Comparison of ENCODE assay signal across 12 mouse cellular contexts in genomic region chr8:122520611-122521010, GRCm38 (mm10). TPM values are rescaled to one million over a fixed set of nuclear protein-coding genes. Genes with fewer than 3 reads are reported as not detected.
DNase-seq lines count a peak whose midpoint lies in the region; ATAC-seq and TF ChIP-seq lines count a peak whose summit lies in the region.
"Had no signal": no experiment of that assay in that cellular context is flagged by ENCODE, and none has a peak within 500 bp of the region (broad histone marks: within the 10 kb centered on the region; RNA-seq: fewer than 3 reads in every experiment).

No protein-coding gene starts in this region.

- no peaks in the 10 kb centered on the region for H3K36me3 ChIP-seq in kidney, embryonic 14.5 days (ENCODE audit: control insufficient read depth, insufficient read depth, low read length)
- H3K36me3 ChIP-seq in midbrain, embryonic 14.5 days (ENCODE audit: control insufficient read depth, insufficient read depth, low read length): no peaks in the 10 kb centered on the region
- H3K36me3 ChIP-seq in midbrain, embryonic 11.5 days (ENCODE audit: control insufficient read depth, insufficient read depth, low read length): no peaks in the 10 kb centered on the region
- no peaks in the 10 kb centered on the region for H3K36me3 ChIP-seq in heart, postnatal 0 days (replicated peaks; ENCODE audit: control insufficient read depth, insufficient read depth, low read length)
- no peaks in the 10 kb centered on the region for H3K36me3 ChIP-seq in stomach, postnatal 0 days (ENCODE audit: control insufficient read depth, insufficient read depth, low read length)
- H3K36me3 ChIP-seq: hindbrain, embryonic 13.5 days; midbrain, embryonic 10.5 days had no signal

- 75% methylated on average over 11 of the region's 11 CpGs for WGBS in kidney, embryonic 14.5 days
- 73% methylated on average over 11 of the region's 11 CpGs for WGBS in midbrain, embryonic 14.5 days
- 81% methylated on average over 11 of the region's 11 CpGs for WGBS in midbrain, embryonic 11.5 days
- WGBS in heart, postnatal 0 days: 50% methylated on average over 11 of the region's 11 CpGs
- 74% methylated on average over 11 of the region's 11 CpGs for WGBS in stomach, postnatal 0 days

- peaks cover 59% of the 10 kb centered on the region for H3K4me1 ChIP-seq in kidney, embryonic 14.5 days (ENCODE audit: control insufficient read depth, insufficient read depth, low read length)
- peaks cover 17% of the 10 kb centered on the region for H3K4me1 ChIP-seq in midbrain, embryonic 14.5 days (ENCODE audit: control insufficient read depth, insufficient read depth, low read length)
- H3K4me1 ChIP-seq in midbrain, embryonic 11.5 days (ENCODE audit: control insufficient read depth, insufficient read depth, low read length): peaks cover 17% of the 10 kb centered on the region
- H3K4me1 ChIP-seq in heart, postnatal 0 days (ENCODE audit: control insufficient read depth, insufficient read depth): peaks cover 54% of the 10 kb centered on the region
- peaks cover 20% of the 10 kb centered on the region for H3K4me1 ChIP-seq in stomach, postnatal 0 days (replicated peaks; ENCODE audit: control insufficient read depth, insufficient read depth)

- ATAC-seq in kidney, embryonic 14.5 days (ENCODE audit: low FRiP score, low TSS enrichment): no peak
- no peak for ATAC-seq in midbrain, embryonic 14.5 days (ENCODE audit: low FRiP score, low TSS enrichment)
- no peak for ATAC-seq in midbrain, embryonic 11.5 days (ENCODE audit: low FRiP score)
- no peak for ATAC-seq in heart, postnatal 0 days (ENCODE audit: insufficient read depth, low read depth)
- no peak for ATAC-seq in stomach, postnatal 0 days (ENCODE audit: low FRiP score, low TSS enrichment)
- ATAC-seq in granulocyte monocyte progenitor cell, adult 5-6 weeks (replicated peaks; ENCODE audit: poor library complexity, severe bottlenecking): no peak

- peak overlapping the region; percentile 20; the same call in 1 of the 2 replicates for H3K27ac ChIP-seq in kidney, embryonic 14.5 days (ENCODE audit: low read depth, low read length)
- 0 out of 2 replicates have a peak overlapping the region, but pooled peaks have one; percentile 13 for H3K27ac ChIP-seq in midbrain, embryonic 14.5 days (replicated peaks; ENCODE audit: low read depth, low read length)
- no peak overlapping the region for H3K27ac ChIP-seq in midbrain, embryonic 11.5 days (ENCODE audit: low read depth, low read length)
- peak overlapping the region; percentile 89 for H3K27ac ChIP-seq in heart, postnatal 0 days (ENCODE audit: low read depth)
- 0 out of 2 replicates have a peak overlapping the region, but pooled peaks have one; percentile 61 for H3K27ac ChIP-seq in stomach, postnatal 0 days (replicated peaks)
- H3K27ac ChIP-seq: hindbrain, embryonic 13.5 days had no signal

- no peak overlapping the region for H3K4me2 ChIP-seq in kidney, embryonic 14.5 days (replicated peaks; ENCODE audit: low read depth, low read length)
- H3K4me2 ChIP-seq in midbrain, embryonic 14.5 days (ENCODE audit: low read length): no peak overlapping the region
- no peak overlapping the region for H3K4me2 ChIP-seq in midbrain, embryonic 11.5 days
- H3K4me2 ChIP-seq in heart, postnatal 0 days (ENCODE audit: low read depth, low read length): no peak overlapping the region
- no peak overlapping the region for H3K4me2 ChIP-seq in stomach, postnatal 0 days (replicated peaks; ENCODE audit: low read depth)
- H3K4me2 ChIP-seq: hindbrain, embryonic 13.5 days had no signal

- no peaks in the 10 kb centered on the region for H3K27me3 ChIP-seq in kidney, embryonic 14.5 days (ENCODE audit: control insufficient read depth, insufficient read depth, low read length)
- no peaks in the 10 kb centered on the region for H3K27me3 ChIP-seq in midbrain, embryonic 14.5 days (ENCODE audit: control insufficient read depth, insufficient read depth, low read length)
- no peaks in the 10 kb centered on the region for H3K27me3 ChIP-seq in midbrain, embryonic 11.5 days (ENCODE audit: control insufficient read depth, insufficient read depth, low read length)
- H3K27me3 ChIP-seq in heart, postnatal 0 days (ENCODE audit: control insufficient read depth, insufficient read depth, low read length): no peaks in the 10 kb centered on the region
- H3K27me3 ChIP-seq in stomach, postnatal 0 days (ENCODE audit: control insufficient read depth, insufficient read depth, low read length): no peaks in the 10 kb centered on the region

- TF ChIP-seq CTCF in heart, postnatal 0 days (IDR thresholded peaks at IDR 0.05; ENCODE audit: low read depth): no peak
- no peak for TF ChIP-seq CTCF in stomach, postnatal 0 days (IDR thresholded peaks at IDR 0.05; ENCODE audit: low read depth)

- TF ChIP-seq EP300 in heart, postnatal 0 days (IDR thresholded peaks at IDR 0.05; ENCODE audit: low read depth): no peak
- no peak for TF ChIP-seq EP300 in stomach, postnatal 0 days (optimal IDR thresholded peaks at IDR 0.05)

- no peak overlapping the region for H3K9ac ChIP-seq in kidney, embryonic 14.5 days (ENCODE audit: low read depth, low read length)
- H3K9ac ChIP-seq in midbrain, embryonic 14.5 days (replicated peaks; ENCODE audit: low read length): no peak overlapping the region
- no peak overlapping the region for H3K9ac ChIP-seq in midbrain, embryonic 11.5 days (ENCODE audit: low read length)
- H3K9ac ChIP-seq in heart, postnatal 0 days (replicated peaks; ENCODE audit: low read depth, low read length): no peak overlapping the region
- H3K9ac ChIP-seq in stomach, postnatal 0 days (ENCODE audit: low read length): no peak overlapping the region
- H3K9ac ChIP-seq: hindbrain, embryonic 13.5 days had no signal

- no peak overlapping the region for H3K4me3 ChIP-seq in kidney, embryonic 14.5 days (ENCODE audit: low read length)
- H3K4me3 ChIP-seq in midbrain, embryonic 14.5 days (replicated peaks; ENCODE audit: low read depth, low read length): no peak overlapping the region
- H3K4me3 ChIP-seq in midbrain, embryonic 11.5 days (ENCODE audit: low read depth, low read length): no peak overlapping the region
- no peak overlapping the region for H3K4me3 ChIP-seq in heart, postnatal 0 days (ENCODE audit: low read depth, low read length)
- H3K4me3 ChIP-seq in stomach, postnatal 0 days (ENCODE audit: low read depth, low read length): no peak overlapping the region
- H3K4me3 ChIP-seq: hindbrain, embryonic 13.5 days; midbrain, embryonic 10.5 days had no signal

- no peak for DNase-seq in kidney, postnatal 4 days
- DNase-seq in midbrain, embryonic 14.5 days: no peak
- DNase-seq in midbrain, embryonic 11.5 days (ENCODE audit: low spot score, missing footprints): no peak
- no peak for DNase-seq in heart, postnatal 0 days (ENCODE audit: low spot score)
- no peak for DNase-seq in stomach, postnatal 0 days (ENCODE audit: low spot score)
- DNase-seq: cerebellum, postnatal 25 days; right cerebral cortex, postnatal 25 days had no signal

- H3K9me3 ChIP-seq in kidney, embryonic 14.5 days (ENCODE audit: control insufficient read depth, low read length): no peaks in the 10 kb centered on the region
- no peaks in the 10 kb centered on the region for H3K9me3 ChIP-seq in midbrain, embryonic 14.5 days (ENCODE audit: control insufficient read depth, low read length)
- H3K9me3 ChIP-seq in midbrain, embryonic 11.5 days (ENCODE audit: control insufficient read depth, low read length): no peaks in the 10 kb centered on the region
- H3K9me3 ChIP-seq in heart, postnatal 0 days (replicated peaks; ENCODE audit: control insufficient read depth, low read length): no peaks in the 10 kb centered on the region
- no peaks in the 10 kb centered on the region for H3K9me3 ChIP-seq in stomach, postnatal 0 days (ENCODE audit: control insufficient read depth, low read length)
- H3K9me3 ChIP-seq: G1E; hindbrain, embryonic 13.5 days; midbrain, embryonic 10.5 days had no signal

RNA-seq across cellular contexts. Expression of gene Piezo1, which starts 30.5 kb away (rescaled TPM):
- 16.5 and 17.9 TPM in 2 replicates for polyA plus RNA-seq in kidney, embryonic 14.5 days (2014; fragmentation: Nextera tagmentation; extraction: Ambion mirVana)
- polyA plus RNA-seq in midbrain, embryonic 14.5 days (2014; fragmentation: Nextera tagmentation; extraction: Ambion mirVana): 1.0 and 4.6 TPM in 2 replicates
- 2.8 and 4.3 TPM in 2 replicates for polyA plus RNA-seq in midbrain, embryonic 11.5 days (2014; fragmentation: Nextera tagmentation; extraction: Ambion mirVana)
- total RNA-seq in heart, postnatal 0 days (2014; rRNA removed; ENCODE audit: low replicate concordance): 87.0 and 92.7 TPM in 2 replicates
- 8.0 and 10.1 TPM in 2 replicates for polyA plus RNA-seq in heart, postnatal 0 days (2015; fragmentation: Nextera tagmentation; extraction: Ambion mirVana)
- polyA plus RNA-seq in stomach, postnatal 0 days (2015; fragmentation: Nextera tagmentation; extraction: Ambion mirVana): 7.0 and 8.2 TPM in 2 replicates
- 19.4 and 67.1 TPM in 2 replicates for total RNA-seq in granulocyte monocyte progenitor cell, adult 5-6 weeks (2014; fragmentation: Nextera tagmentation)
- 15.8 and 22.4 TPM in 2 replicates for total RNA-seq in granulocyte monocyte progenitor cell, adult 5-6 weeks (2017)

RNA-seq across cellular contexts. Expression of gene Ctu2, which starts 44.7 kb away (rescaled TPM):
- 50.4 and 51.6 TPM in 2 replicates for polyA plus RNA-seq in kidney, embryonic 14.5 days (2014; fragmentation: Nextera tagmentation; extraction: Ambion mirVana)
- polyA plus RNA-seq in midbrain, embryonic 14.5 days (2014; fragmentation: Nextera tagmentation; extraction: Ambion mirVana): 80.6 and 93.1 TPM in 2 replicates
- 74.8 and 78.7 TPM in 2 replicates for polyA plus RNA-seq in midbrain, embryonic 11.5 days (2014; fragmentation: Nextera tagmentation; extraction: Ambion mirVana)
- 19.5 and 28.4 TPM in 2 replicates for total RNA-seq in heart, postnatal 0 days (2014; rRNA removed; ENCODE audit: low replicate concordance)
- 20.9 and 24.3 TPM in 2 replicates for polyA plus RNA-seq in heart, postnatal 0 days (2015; fragmentation: Nextera tagmentation; extraction: Ambion mirVana)
- 33.1 and 34.5 TPM in 2 replicates for polyA plus RNA-seq in stomach, postnatal 0 days (2015; fragmentation: Nextera tagmentation; extraction: Ambion mirVana)
- total RNA-seq in granulocyte monocyte progenitor cell, adult 5-6 weeks (2014; fragmentation: Nextera tagmentation): 11.9 and 33.1 TPM in 2 replicates
- 9.3 and 14.0 TPM in 2 replicates for total RNA-seq in granulocyte monocyte progenitor cell, adult 5-6 weeks (2017)

RNA-seq across cellular contexts. Expression of gene Rnf166, which starts 44.7 kb away (rescaled TPM):
- polyA plus RNA-seq in kidney, embryonic 14.5 days (2014; fragmentation: Nextera tagmentation; extraction: Ambion mirVana): 33.5 and 35.3 TPM in 2 replicates
- 33.7 and 34.4 TPM in 2 replicates for polyA plus RNA-seq in midbrain, embryonic 14.5 days (2014; fragmentation: Nextera tagmentation; extraction: Ambion mirVana)
- 23.2 and 29.7 TPM in 2 replicates for polyA plus RNA-seq in midbrain, embryonic 11.5 days (2014; fragmentation: Nextera tagmentation; extraction: Ambion mirVana)
- total RNA-seq in heart, postnatal 0 days (2014; rRNA removed; ENCODE audit: low replicate concordance): 39.7 and 42.7 TPM in 2 replicates
- polyA plus RNA-seq in heart, postnatal 0 days (2015; fragmentation: Nextera tagmentation; extraction: Ambion mirVana): 39.4 and 45.9 TPM in 2 replicates
- 31.2 and 32.2 TPM in 2 replicates for polyA plus RNA-seq in stomach, postnatal 0 days (2015; fragmentation: Nextera tagmentation; extraction: Ambion mirVana)
- 40.5 and 41.2 TPM in 2 replicates for total RNA-seq in granulocyte monocyte progenitor cell, adult 5-6 weeks (2014; fragmentation: Nextera tagmentation)
- 29.8 and 43.2 TPM in 2 replicates for total RNA-seq in granulocyte monocyte progenitor cell, adult 5-6 weeks (2017)

RNA-seq across cellular contexts. Expression of gene Cdt1, which starts 47.2 kb away (rescaled TPM):
- polyA plus RNA-seq in kidney, embryonic 14.5 days (2014; fragmentation: Nextera tagmentation; extraction: Ambion mirVana): 42.7 and 48.5 TPM in 2 replicates
- polyA plus RNA-seq in midbrain, embryonic 14.5 days (2014; fragmentation: Nextera tagmentation; extraction: Ambion mirVana): 5.9 and 7.6 TPM in 2 replicates
- polyA plus RNA-seq in midbrain, embryonic 11.5 days (2014; fragmentation: Nextera tagmentation; extraction: Ambion mirVana): 25.7 and 35.8 TPM in 2 replicates
- total RNA-seq in heart, postnatal 0 days (2014; rRNA removed; ENCODE audit: low replicate concordance): 27.5 and 52.3 TPM in 2 replicates
- 9.9 and 10.0 TPM in 2 replicates for polyA plus RNA-seq in heart, postnatal 0 days (2015; fragmentation: Nextera tagmentation; extraction: Ambion mirVana)
- polyA plus RNA-seq in stomach, postnatal 0 days (2015; fragmentation: Nextera tagmentation; extraction: Ambion mirVana): 11.8 TPM in 2 replicates
- total RNA-seq in granulocyte monocyte progenitor cell, adult 5-6 weeks (2014; fragmentation: Nextera tagmentation): 76.0 and 153 TPM in 2 replicates
- total RNA-seq in granulocyte monocyte progenitor cell, adult 5-6 weeks (2017): 38.6 and 38.8 TPM in 2 replicates

RNA-seq across cellular contexts. Expression of gene Aprt, which starts 56.1 kb away (rescaled TPM):
- polyA plus RNA-seq in kidney, embryonic 14.5 days (2014; fragmentation: Nextera tagmentation; extraction: Ambion mirVana): 370 and 400 TPM in 2 replicates
- 146 and 161 TPM in 2 replicates for polyA plus RNA-seq in midbrain, embryonic 14.5 days (2014; fragmentation: Nextera tagmentation; extraction: Ambion mirVana)
- polyA plus RNA-seq in midbrain, embryonic 11.5 days (2014; fragmentation: Nextera tagmentation; extraction: Ambion mirVana): 176 and 195 TPM in 2 replicates
- total RNA-seq in heart, postnatal 0 days (2014; rRNA removed; ENCODE audit: low replicate concordance): 106 and 112 TPM in 2 replicates
- polyA plus RNA-seq in heart, postnatal 0 days (2015; fragmentation: Nextera tagmentation; extraction: Ambion mirVana): 104 and 119 TPM in 2 replicates
- 311 and 314 TPM in 2 replicates for polyA plus RNA-seq in stomach, postnatal 0 days (2015; fragmentation: Nextera tagmentation; extraction: Ambion mirVana)
- total RNA-seq in granulocyte monocyte progenitor cell, adult 5-6 weeks (2014; fragmentation: Nextera tagmentation): 276 and 290 TPM in 2 replicates
- 139 and 228 TPM in 2 replicates for total RNA-seq in granulocyte monocyte progenitor cell, adult 5-6 weeks (2017)
